Mouse (Mus musculus) CD4-positive, CD25-positive, alpha-beta regulatory T cell, adult 4 months (primary cell): ENCODE results near the gene Lsg1. TPM values are rescaled to one million over a fixed set of nuclear protein-coding genes. Genes with fewer than 3 reads are reported as not detected.

Experiments used
- ATAC-seq: one replicate; pipeline ENCODE4 v1.8.0; 2017
- polyA plus RNA-seq, 2 experiments: library from polyadenylated mRNA; unstranded; fragments of 100-300 nt; shearing (Covaris generic); gene quantifications; one replicate each; pipeline ENCODE4 v1.2.1; 2017

The Lsg1 gene
- polyA plus RNA-seq, 2 experiments from 2014 or later = 62.1 to 88.6 TPM

GRCm38 (mm10) chr16:30549966-30550747, 37.2 kb downstream of the Lsg1 start:
- peak; percentile 96 for ATAC-seq

GRCm38 (mm10) chr16:30549516-30549915, 37.9 kb downstream of the Lsg1 start:
- ATAC-seq = no peak

- ATAC-seq = no peak
These were observed 39.1 kb downstream of the Lsg1 start for GRCm38 (mm10) chr16:30548291-30548690.

GRCm38 (mm10) chr16:30544693-30545092, 42.7 kb downstream of the Lsg1 start:
- ATAC-seq = no peak

GRCm38 (mm10) chr16:30543386-30543785, 44.0 kb downstream of the Lsg1 start:
- ATAC-seq = no peak

- no peak for ATAC-seq
These were observed 44.6 kb downstream of the Lsg1 start for GRCm38 (mm10) chr16:30542826-30543225.

- no peak for ATAC-seq
These were observed 47.0 kb downstream of the Lsg1 start for GRCm38 (mm10) chr16:30540107-30541001.

- ATAC-seq = peak; percentile 57
These were observed 48.0 kb downstream of the Lsg1 start for GRCm38 (mm10) chr16:30539433-30539832.

- peak; percentile 85 for ATAC-seq
These were observed 52.3 kb downstream of the Lsg1 start for GRCm38 (mm10) chr16:30535075-30535474.

GRCm38 (mm10) chr16:30533592-30533991, 53.8 kb downstream of the Lsg1 start:
- peak; percentile 48 for ATAC-seq

- no peak for ATAC-seq
These were observed 54.5 kb downstream of the Lsg1 start for GRCm38 (mm10) chr16:30532929-30533328.

- ATAC-seq = peak; percentile 46
These were observed 55.5 kb downstream of the Lsg1 start for GRCm38 (mm10) chr16:30531761-30532406.

- no peak for ATAC-seq
These were observed 56.6 kb downstream of the Lsg1 start for GRCm38 (mm10) chr16:30530815-30531214.

GRCm38 (mm10) chr16:30528386-30528785, 59.0 kb downstream of the Lsg1 start:
- ATAC-seq = no peak

GRCm38 (mm10) chr16:30527889-30528288, 59.5 kb downstream of the Lsg1 start:
- ATAC-seq = no peak

- ATAC-seq = no peak
These were observed 61.6 kb downstream of the Lsg1 start for GRCm38 (mm10) chr16:30525756-30526155.

- no peak for ATAC-seq
These were observed 62.9 kb downstream of the Lsg1 start for GRCm38 (mm10) chr16:30524481-30524880.

- ATAC-seq = no peak
These were observed 65.0 kb downstream of the Lsg1 start for GRCm38 (mm10) chr16:30522253-30522940.

GRCm38 (mm10) chr16:30521147-30521546, 66.2 kb downstream of the Lsg1 start:
- no peak for ATAC-seq

GRCm38 (mm10) chr16:30520361-30520823, 67.0 kb downstream of the Lsg1 start:
- peak; percentile 71 for ATAC-seq

GRCm38 (mm10) chr16:30518635-30519034, 68.8 kb downstream of the Lsg1 start:
- no peak for ATAC-seq

GRCm38 (mm10) chr16:30517666-30518283, 69.6 kb downstream of the Lsg1 start:
- no peak for ATAC-seq
